Mouse (Mus musculus) adrenal gland, postnatal 4 days (tissue): Measurements from ENCODE around the gene Suco. TPM values are rescaled to one million over a fixed set of nuclear protein-coding genes. Genes with fewer than 3 reads are reported as not detected.
A peak's percentile ranks its signal among the peaks of the same experiment; 100 is the strongest.

Source experiments
- DNase-seq, 2 experiments: peaks; one replicate each; pipeline ENCODE4 v3.0.0; 2021 to 2022; ENCODE audit warnings: low spot score in 2 of 2, mixed read lengths in 2 of 2
- long read RNA-seq, 2 experiments: library from polyadenylated mRNA; stranded (forward); transcript quantifications; one replicate each; pipeline ENCODE4 v2.0.0; 2021
- total RNA-seq, 2 experiments: library from RNA; stranded (reverse); gene quantifications; 2 replicates each; pipeline ENCODE4 v1.2.3; 2021

The Suco gene
- 10 to 100 TPM; 45.6 to 50.3 TPM for total RNA-seq
- long read RNA-seq, experiment 1, full-length matches to known transcripts: 1 of 4 reads
- long read RNA-seq, experiment 1, partial matches to known transcripts: 1 of 4 reads
- long read RNA-seq, experiment 1, other reads (novel, unspliced or antisense): 2 of 4 reads
- long read RNA-seq, experiment 2, full-length matches to known transcripts: 3 of 30 reads
- long read RNA-seq, experiment 2, partial matches to known transcripts: 10 of 30 reads
- long read RNA-seq, experiment 2, other reads (novel, unspliced or antisense): 17 of 30 reads

DNA sequence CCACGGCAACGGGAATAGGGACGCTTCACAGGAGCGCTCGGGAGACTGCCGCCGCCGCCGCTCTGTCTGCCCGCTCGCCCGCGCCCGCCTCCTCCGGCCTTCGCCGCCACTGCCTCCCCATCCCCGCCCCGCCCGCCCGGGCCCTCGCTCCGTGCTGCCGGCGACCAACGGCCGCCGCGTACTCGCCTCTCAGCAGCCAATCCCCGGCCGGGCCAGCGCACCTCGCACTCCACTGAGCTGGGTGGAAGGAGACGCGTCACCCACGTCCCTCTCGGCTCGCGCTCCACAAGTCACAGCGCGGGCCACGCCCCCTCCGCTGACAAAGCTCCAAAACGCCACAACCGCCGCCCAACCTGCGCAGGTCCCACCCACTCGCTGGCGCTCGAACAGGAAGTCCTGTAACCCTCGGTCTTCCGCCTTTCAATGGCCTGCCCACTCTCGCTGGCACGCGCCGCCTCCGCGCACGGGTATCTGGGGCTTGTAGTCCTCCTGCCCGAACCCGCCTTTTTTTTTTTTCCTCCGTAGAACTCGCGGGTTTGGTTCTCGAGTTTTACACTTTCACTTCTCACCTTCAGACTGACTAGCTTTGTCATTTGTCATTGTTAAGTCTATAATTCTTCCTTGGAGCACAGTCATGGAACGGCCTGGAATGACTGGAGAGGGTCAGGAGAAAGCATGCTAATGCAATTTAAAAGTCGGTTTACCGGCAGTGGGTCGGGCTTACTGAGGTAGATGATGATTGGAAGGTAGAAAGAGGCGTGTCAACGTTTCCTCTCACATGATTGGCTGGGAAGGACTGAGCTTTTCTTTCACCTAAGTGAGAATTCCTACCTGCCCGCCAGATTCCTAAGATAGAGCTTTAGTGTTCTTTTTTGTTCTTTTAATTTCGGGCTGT lies at the start of gene Suco:
Suco (minus strand) TSS at position 130 of the 895 bp plus-strand sequence.
- DNase-seq: peak; percentile 90 to 98

DNA sequence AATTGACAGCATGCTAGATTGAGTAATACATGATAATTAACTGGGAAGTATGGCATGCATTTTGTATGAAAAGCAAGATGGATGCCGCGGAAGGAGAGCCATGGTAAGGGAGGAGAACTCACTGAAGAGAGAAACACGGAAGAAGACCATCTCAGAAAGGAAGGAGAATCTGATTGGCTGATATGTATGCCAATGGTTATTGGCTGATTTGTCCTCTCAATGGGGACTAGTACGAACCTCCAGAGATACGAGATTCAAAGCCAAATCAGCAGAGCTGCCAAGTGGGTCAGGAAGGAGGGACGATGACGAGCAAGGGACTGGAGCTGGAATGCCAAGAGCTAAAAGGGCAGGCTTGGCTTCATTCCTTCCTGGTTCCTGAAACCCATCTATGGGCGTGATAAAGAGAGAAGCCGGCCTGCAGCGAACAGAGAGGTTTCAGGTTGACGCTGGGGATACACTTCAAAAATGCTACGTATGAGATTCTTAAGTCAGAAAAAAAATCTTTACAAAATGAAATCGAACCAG lies 48.9 kb upstream of the Suco start:
- DNase-seq: no peak

DNA sequence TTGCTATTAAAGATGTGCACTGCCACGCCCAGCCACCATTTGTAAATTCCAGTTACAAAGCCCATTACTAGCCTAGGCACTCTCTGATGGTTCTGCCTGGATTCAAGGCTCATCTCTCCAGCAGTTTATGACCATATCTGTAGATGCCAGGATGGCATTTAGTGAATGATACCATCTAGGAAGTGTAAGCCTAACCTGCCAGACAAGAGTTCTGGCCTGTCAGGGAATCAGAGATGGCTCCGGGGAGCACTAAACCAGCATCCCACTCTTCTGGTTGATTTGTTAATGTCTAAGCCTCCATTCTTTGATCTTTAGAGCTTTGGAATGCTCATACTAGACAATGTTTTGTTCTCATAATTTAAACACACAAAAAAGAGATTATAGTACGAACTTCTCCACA lies 47.8 kb upstream of the Suco start:
- no peak for DNase-seq

DNA sequence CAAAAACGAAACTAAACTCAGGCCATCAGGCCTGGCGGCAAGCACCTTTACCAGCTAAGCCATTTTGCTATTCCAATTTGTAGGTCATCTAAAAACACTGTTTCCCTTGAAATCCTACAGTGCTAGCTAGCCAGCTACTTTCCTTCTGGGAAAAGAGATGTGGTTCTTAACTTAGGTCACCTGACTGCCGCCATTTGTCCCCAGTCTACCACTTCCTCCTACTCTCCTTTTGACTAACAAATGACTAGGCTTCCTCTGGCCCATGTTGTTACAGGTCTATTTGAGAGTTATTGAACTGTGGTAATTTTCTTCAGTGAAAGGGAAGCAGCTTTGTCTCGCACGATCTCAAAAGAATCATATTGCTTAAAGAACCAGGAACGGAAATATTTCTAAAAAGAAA lies 45.4 kb upstream of the Suco start:
- DNase-seq: no peak

DNA sequence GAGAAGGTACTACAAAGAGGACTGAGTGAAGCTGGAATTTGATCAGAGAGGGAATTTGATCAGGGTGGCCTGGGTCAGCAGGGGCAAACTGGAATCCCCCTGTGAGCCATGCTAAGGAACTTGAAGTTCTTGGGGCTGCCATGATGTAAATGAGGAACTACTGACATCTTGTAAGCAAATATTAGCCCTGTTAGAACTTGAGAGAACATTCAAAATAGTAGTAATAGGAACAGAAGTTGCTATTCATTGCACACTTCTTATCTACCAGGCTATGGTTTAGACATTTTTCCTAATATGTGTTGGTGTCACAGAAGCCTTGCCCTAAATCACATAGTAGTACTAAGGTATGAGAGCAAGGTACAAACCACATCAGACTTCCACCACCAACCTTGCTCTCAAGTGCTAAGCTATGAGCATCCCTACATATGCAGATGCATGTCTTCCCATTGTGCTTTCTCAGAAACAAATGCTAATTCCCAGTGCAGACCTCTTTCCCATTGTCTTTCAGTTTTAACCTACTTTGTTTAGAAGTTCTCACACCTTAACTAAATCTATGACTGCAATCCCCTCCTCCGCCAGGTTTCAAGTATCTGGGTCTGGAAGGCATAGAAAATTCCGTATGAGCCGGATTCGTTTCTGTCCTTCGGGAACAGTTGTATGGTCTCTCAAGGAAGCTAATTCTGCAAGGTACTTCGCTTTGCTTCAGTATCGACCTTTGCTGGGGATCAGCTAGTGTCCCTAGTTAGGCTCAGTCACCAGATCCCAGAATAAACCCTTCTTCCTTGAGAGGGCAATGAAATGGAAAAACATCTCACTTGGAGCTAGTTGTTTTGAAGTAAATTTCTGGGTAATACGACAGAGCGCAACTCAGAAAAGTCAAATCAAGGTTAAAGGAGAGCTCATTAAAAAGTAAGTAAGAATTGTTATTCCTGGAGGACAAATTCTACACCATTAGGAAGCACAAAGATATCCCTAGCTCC lies 44.3 kb upstream of the Suco start:
- no peak for DNase-seq

DNA sequence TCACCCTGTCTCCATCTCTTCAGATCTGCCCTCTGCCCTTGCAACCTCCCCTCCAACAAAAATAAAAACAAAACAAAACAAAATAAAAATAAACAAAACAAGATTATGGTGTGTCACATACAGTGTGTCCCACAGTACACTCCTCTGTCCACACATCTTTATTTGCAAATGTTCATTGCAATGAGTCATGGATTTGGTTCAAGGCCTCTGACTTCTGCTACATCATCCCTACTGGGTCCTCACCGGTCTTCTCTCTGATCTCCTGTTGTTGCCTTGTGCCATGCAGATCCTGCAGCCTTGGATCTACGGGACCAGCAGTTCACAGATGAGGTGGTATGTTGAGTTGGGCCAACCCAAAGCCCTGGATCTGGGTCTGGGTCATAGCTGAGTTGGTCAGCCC lies 43.1 kb upstream of the Suco start:
- no peak for DNase-seq

DNA sequence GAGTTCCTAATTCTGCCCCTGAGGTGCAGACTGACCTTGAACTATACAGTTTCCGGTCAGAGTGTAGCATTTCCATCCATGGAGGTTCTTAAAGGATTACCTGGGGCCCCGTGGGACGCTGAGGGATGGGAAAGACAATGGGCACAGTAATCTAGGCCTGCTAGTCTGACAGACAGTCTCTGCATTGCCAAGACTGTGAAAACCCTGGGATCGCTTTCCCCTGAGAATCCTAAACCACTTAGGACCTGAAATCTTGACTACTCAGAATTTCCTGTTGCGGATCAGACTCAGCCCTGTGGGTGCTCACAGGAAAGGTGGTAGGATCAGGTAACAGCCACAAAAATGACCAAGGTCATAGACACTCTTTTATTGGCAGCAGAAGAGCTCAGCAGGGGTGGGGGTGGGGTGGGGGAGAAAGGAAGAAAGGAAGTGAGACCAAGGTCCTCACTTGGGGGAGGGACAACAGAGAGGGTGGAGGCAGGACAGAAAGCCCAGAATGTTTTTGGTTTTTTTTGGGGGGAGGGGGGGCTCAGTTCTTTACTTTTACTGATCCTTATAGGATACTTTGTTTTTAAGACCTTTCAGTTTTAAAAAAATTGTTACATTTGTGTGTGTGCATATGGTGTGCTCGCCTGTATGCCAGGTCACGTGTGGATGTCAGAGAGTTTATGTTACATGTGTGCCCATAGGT lies 42.3 kb upstream of the Suco start:
- DNase-seq: no peak

DNA sequence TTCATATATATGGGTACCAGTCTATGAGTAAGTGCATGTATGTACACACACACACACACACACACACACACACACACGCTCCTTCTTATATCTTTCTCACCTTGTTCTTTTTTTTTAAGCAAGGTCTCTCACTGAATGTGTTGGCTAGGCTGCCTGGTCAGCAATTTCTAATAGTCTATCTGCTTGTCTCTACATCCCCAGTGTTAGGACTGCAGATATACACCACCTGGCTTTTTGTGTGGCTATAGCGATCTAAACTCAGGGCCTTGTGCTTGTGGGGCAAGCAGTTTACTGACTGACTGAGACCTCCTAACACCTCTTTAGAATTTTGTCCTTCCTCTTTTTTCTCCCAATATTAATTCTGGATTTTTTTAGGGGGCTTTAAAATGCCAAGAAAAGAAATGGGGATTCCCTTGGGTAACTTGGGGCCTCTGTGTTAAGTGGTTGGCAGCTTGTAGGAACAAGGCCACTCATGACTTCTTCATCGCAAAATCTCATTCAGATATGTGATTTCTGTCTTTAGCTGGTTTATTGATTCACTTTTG lies 41.5 kb upstream of the Suco start:
- DNase-seq: no peak

DNA sequence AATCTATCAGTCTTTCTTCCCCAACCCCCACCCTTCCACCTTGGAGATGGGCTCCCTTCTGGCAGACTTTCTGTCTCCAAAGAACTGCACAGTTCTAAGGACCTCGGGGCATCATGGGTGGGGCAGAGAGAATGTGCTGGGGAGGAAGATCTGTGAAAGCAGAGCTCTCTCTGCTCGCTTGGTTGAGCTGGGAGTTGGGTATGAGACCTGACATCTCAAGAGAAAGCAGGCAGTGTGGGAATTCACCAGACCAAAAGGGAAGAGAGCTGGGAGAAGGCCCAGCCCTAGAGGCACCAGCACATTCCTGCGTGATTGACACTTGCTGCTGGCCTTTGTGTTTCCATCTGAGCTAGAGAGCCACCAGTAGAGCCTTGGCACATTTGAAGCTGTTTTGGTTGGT lies 39.6 kb upstream of the Suco start:
- DNase-seq: no peak

DNA sequence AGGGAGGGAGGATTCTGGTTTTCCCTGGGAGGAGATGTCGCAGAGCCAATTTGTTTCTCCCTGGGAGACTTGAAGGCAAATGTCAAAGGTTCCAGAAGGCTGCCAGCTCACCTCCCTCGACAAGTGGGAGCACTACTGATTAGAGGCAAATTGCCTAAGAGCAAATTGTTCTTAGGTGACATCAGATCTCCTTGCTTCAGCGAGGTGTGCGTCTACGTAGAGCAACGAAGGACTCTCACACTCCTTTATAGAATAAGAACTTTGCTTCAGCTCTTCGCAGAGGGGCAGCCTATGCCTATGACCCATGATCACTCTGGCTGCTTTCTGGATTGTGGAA lies 37.1 kb upstream of the Suco start:
- DNase-seq: no peak

DNA sequence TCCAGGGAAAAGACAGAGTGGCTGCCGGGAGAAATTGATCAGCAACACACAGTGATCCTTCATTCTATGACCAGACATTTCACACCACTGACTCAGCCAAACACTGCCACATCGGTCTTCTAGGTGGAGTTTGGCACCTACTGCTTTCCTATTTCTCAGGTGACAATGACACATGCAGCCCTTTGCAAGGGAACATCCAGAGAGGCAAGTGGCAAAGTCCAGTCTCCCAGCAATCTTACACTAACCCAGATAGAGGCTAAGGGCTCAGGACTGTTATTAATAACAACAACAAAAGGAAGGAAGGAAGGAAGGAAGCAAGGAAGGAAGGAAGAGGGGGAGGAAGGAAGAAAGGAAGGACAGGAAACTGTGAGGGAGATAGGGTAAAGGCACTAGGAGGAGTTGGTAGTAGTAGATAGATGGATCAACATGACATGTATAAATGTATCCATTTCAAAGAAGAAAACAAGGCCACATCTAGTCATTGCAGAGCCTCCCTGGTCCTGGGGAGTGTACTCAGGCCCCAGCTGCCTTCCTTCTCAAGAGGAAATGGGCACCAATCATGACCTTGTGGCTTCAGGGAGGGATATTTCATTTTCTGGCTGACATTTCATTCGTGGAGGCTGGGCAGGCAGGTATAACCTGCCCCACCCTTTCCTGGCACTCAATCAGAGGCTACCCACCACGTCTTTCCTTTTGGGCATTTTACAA lies 36.6 kb upstream of the Suco start:
- no peak for DNase-seq

DNA sequence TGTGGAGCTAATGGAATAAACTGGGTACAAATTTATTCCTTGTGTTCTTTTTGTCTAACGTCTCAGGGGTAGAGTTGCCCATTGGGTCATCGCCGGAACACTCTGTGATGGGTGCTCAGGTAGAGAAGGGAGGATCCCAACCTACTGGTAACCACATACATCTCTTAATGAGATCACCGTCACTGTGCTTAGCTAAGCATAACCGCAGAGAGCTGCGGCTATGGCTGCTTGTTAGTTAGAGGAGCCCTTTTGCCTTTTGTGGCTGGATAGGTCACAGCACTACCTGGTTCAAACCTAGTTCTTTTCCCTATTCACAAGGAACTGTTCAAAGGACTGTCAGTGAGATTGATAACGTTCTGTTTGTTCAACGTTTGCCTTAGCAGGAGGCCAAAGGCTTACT lies 32.6 kb upstream of the Suco start:
- no peak for DNase-seq

DNA sequence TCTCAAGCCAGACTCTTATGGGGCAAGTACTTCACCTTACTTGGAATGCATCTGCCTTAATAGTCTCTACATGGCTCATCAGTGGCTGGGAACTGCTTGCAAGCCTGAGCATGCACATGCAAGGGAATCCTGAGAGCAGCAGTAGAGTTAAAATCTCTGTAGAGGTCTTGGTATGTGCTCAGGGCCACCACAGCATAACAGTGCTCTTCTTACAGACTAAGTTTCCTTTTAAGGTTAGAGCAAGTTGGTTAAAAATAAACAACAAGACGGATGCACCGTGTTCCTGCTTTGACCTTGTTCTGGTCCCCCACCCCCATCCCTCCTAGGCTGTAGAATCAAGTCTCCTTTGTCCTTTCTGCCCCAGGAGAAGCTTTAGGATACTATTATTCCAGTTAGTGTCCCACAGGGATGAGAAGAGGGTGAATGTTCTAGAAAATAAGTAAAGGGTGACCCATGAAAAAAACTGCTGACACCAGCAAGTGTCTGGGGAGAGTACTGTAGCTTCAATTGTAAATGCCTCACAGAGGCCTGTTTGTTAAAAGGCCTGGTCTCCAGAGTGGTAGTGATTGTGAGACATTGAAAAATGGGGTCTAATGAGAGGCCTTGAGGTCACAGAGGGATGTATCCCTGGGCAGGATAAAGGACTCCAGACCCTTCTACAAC lies 31.4 kb upstream of the Suco start:
- no peak for DNase-seq

DNA sequence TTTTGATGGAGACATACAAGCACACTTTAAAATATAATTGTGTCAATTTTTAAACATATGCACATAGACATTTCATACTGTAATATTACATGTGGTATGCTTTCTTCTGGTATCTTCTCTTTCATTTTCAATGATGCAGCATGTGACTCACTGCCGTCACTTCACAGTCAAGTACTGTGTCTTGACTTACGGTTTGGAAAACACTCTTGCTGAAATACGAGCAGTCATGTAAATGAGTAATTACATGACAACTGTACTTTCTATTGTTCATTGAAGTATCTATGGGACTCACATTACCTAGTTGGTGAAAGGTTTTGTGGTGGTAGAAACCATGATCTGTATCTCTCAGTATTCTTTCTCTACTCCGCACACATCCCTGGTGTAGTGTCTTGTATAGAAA lies 30.6 kb upstream of the Suco start:
- DNase-seq: no peak

DNA sequence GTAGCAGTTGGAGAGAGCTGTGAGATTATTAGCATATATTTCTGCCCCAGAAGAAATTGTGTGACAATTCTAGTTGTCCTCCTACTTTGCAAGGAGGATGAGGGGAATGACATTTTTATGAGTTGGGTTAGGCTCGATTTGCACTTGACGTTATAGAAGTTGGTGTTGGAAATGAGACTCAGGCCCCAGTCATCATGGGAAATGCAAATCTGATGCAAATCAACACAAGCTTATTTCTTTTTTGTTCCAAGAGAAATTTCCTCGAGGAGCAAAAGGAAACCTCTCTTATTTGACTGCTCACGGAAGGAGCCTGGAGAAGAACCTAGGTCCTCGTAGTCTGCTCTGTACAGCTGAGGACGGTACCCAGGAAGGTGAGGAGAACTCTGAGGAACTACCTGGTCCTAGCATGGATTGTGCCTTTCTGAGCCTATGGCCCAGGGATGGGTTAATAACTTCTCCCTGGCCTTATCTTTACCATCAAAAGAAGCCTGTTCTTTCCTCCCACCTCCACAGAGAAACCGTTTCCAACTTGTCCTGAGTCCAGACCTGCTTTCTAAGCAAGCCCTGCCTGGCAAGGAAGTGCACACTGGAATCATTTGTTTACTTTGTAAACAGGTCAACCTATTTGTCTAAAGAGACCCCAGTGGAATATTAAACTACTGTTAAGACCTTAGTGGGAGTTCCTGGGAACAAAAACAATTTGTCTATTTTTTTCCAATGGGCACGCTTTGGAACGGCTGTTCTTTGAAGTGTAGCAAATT lies 26.4 kb upstream of the Suco start:
- no peak for DNase-seq

DNA sequence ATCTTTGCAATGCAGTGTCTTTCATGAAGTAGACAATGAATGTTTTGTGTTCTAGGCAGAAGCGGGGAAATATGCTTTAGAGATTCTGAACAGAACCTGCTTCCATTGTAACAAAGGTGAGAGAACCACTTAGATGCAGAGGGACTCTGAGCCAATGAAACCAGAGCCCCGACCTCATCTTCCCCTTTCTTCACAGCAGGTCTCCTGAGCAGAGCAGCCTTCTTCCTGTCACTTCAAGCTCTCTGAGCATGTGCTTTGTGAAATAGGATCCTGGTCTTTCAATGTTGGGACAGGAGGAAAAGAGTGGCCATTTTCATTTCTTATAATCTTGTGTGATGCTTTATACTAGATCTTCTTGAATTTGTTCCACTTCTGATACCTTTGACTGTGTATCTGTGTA lies 23.6 kb upstream of the Suco start:
- no peak for DNase-seq

DNA sequence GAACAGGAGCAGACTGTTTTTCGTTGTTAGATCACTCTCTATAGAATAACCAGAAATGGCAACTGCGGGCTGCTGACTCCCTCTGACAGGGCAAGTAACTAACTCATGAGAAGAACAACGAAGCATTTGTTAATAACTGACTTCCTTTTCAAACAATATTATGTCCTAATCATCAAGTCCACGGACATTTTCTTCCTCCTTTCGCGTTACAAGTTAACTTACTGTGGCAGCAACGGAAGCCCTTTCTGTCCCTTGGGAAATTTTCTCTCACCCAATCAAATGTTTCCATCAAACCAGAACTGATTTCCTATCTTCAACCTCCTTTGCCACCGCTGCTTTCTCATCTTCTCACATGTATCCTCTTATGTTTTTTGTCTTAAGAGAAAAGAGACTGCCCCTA lies 20.8 kb upstream of the Suco start:
- DNase-seq: no peak

DNA sequence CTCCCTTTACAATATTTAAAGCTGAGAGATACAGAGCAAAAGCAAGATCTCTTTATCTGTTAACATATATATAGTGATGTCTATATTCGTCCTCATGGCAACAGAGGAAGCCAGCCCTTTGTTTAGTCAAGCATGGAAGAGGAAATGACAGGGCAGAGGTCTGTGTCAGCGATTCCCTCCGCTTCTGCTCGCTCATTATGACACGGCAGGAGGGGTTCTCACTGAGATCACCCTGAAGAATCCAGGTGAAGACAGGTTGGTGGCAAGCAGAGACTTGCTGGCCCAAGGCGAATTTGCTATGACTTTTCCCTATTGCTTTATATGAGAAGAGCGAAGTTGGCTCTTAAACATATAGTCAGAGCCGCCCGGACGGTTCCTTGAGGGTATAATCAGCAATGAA lies 19.6 kb upstream of the Suco start:
- DNase-seq: no peak

DNA sequence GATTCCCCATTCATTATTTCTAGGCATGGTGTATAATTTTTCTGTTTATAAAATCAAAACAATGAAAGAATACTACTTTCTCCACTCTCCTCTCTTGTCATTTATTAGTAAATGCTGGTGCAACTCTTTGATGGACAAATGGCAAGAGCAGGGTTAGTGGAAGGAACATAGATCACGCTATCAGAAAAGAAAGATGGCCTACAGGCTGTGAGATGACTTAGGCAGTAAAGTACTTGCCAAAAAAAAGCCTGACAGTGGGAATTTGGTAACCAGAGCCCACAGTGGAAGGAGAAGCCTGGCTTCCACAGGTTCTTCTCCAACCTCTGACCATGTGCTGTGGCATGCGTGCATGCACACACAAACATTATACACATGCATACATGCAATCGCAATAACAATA lies 18.5 kb upstream of the Suco start:
- no peak for DNase-seq
